Mouse (Mus musculus): ENCODE measurements around the gene Ccdc91.

- no peak for TF ChIP-seq POLR2A (IDR thresholded peaks at IDR 0.05; ENCODE audit: insufficient read depth, low read length)
- TF ChIP-seq CTCF (IDR thresholded peaks at IDR 0.05; ENCODE audit: low read depth, low read length), result no peak
Observed at GRCm38 (mm10) chr6:147606666-147607065, 131.0 kb downstream of the Ccdc91 start.

All from ES-Bruce4 (cell line).